Mouse (Mus musculus): ENCODE measurements around the gene Kazn.

Kazn gene

GRCm38 (mm10) chr4:142081631-142082283 lies 157.4 kb downstream of the Kazn start:
- no peak for DNase-seq (ENCODE audit: low read depth in 2 of 2, low spot score in 2 of 2)

GRCm38 (mm10) chr4:142080901-142081630 lies 158.1 kb downstream of the Kazn start:
- DNase-seq (ENCODE audit: low read depth in 2 of 2, low spot score in 2 of 2): no peak

- DNase-seq (ENCODE audit: low read depth in 2 of 2, low spot score in 2 of 2): no peak
These were observed 158.8 kb downstream of the Kazn start for GRCm38 (mm10) chr4:142080487-142080767.

- no peak for DNase-seq (ENCODE audit: low read depth in 2 of 2, low spot score in 2 of 2)
These were observed 159.3 kb downstream of the Kazn start for GRCm38 (mm10) chr4:142079629-142080486.

- DNase-seq (ENCODE audit: low read depth in 2 of 2, low spot score in 2 of 2): no peak
These were observed 161.5 kb downstream of the Kazn start for GRCm38 (mm10) chr4:142077572-142078271.

- DNase-seq (ENCODE audit: low read depth in 2 of 2, low spot score in 2 of 2): no peak
These were observed 162.3 kb downstream of the Kazn start for GRCm38 (mm10) chr4:142076883-142077282.

GRCm38 (mm10) chr4:142075931-142076330 lies 163.3 kb downstream of the Kazn start:
- no peak for DNase-seq (ENCODE audit: low read depth in 2 of 2, low spot score in 2 of 2)

GRCm38 (mm10) chr4:142074060-142074732 lies 165.0 kb downstream of the Kazn start:
- DNase-seq (ENCODE audit: low read depth in 2 of 2, low spot score in 2 of 2): no peak

- DNase-seq (ENCODE audit: low read depth in 2 of 2, low spot score in 2 of 2): no peak
These were observed 167.8 kb downstream of the Kazn start for GRCm38 (mm10) chr4:142071243-142071991.

- no peak for DNase-seq (ENCODE audit: low read depth in 2 of 2, low spot score in 2 of 2)
These were observed 168.4 kb downstream of the Kazn start for GRCm38 (mm10) chr4:142070840-142071239.

GRCm38 (mm10) chr4:142068899-142069812 lies 170.0 kb downstream of the Kazn start:
- DNase-seq (ENCODE audit: low read depth in 2 of 2, low spot score in 2 of 2): no peak

- no peak for DNase-seq (ENCODE audit: low read depth in 2 of 2, low spot score in 2 of 2)
These were observed 172.6 kb downstream of the Kazn start for GRCm38 (mm10) chr4:142066576-142066975.

GRCm38 (mm10) chr4:142065835-142066234 lies 173.4 kb downstream of the Kazn start:
- no peak for DNase-seq (ENCODE audit: low read depth in 2 of 2, low spot score in 2 of 2)

GRCm38 (mm10) chr4:142065270-142065669 lies 173.9 kb downstream of the Kazn start:
- no peak for DNase-seq (ENCODE audit: low read depth in 2 of 2, low spot score in 2 of 2)

- no peak for DNase-seq (ENCODE audit: low read depth in 2 of 2, low spot score in 2 of 2)
These were observed 174.5 kb downstream of the Kazn start for GRCm38 (mm10) chr4:142064582-142065228.

GRCm38 (mm10) chr4:142063057-142063534 lies 176.1 kb downstream of the Kazn start:
- DNase-seq (ENCODE audit: low read depth in 2 of 2, low spot score in 2 of 2): no peak

- DNase-seq (ENCODE audit: low read depth in 2 of 2, low spot score in 2 of 2): no peak
These were observed 177.5 kb downstream of the Kazn start for GRCm38 (mm10) chr4:142061485-142062240.
